Mouse (Mus musculus): ENCODE measurements at regions not wholly inside any gene's neighbourhood (a gene's known extent, or its start where the extent isn't known, plus 50 kb on each side); places are given as distances from the start of the nearest gene placed in this dataset.
A peak's percentile ranks its signal among the peaks of the same experiment; 100 is the strongest.
"Not testable (repeated sequence)": the region's sequence is repeated elsewhere in the genome, so short reads cannot be mapped to it uniquely, and the experiment has no call there.

GRCm38 (mm10) chr10:38704762-38705130 lies 116.8 kb downstream of the Rfpl4b start:
- not testable (repeated sequence) for DNase-seq

GRCm38 (mm10) chr10:38703954-38704761 lies 117.4 kb downstream of the Rfpl4b start:
- DNase-seq = no peak

- DNase-seq = no peak
Observed at GRCm38 (mm10) chr10:38677453-38677852, 144.1 kb downstream of the Rfpl4b start.

GRCm38 (mm10) chr10:38668610-38669009 lies 153.0 kb downstream of the Rfpl4b start:
- DNase-seq = no peak

GRCm38 (mm10) chr10:38667841-38668240 lies 153.7 kb downstream of the Rfpl4b start:
- no peak for DNase-seq

GRCm38 (mm10) chr10:38635695-38636094 lies 185.9 kb downstream of the Rfpl4b start:
- no peak for DNase-seq

GRCm38 (mm10) chr10:38629907-38630505 lies 191.6 kb downstream of the Rfpl4b start:
- no peak for DNase-seq

GRCm38 (mm10) chr10:38623399-38623798 lies 198.2 kb downstream of the Rfpl4b start:
- DNase-seq = no peak

GRCm38 (mm10) chr10:38609606-38610510 lies 211.7 kb downstream of the Rfpl4b start:
- no peak for DNase-seq

GRCm38 (mm10) chr10:38586061-38586460 lies 235.5 kb downstream of the Rfpl4b start:
- no peak for DNase-seq

- DNase-seq = no peak
Observed at GRCm38 (mm10) chr10:38575726-38576125, 245.9 kb downstream of the Rfpl4b start.

GRCm38 (mm10) chr10:38573728-38574127 lies 247.9 kb downstream of the Rfpl4b start:
- DNase-seq = no peak

GRCm38 (mm10) chr10:38573146-38573545 lies 248.4 kb downstream of the Rfpl4b start:
- no peak for DNase-seq

- DNase-seq = no peak
Observed at GRCm38 (mm10) chr10:38567270-38567669, 254.3 kb downstream of the Rfpl4b start.

GRCm38 (mm10) chr10:38566361-38566760 lies 255.2 kb downstream of the Rfpl4b start:
- DNase-seq = no peak

- no peak for DNase-seq
Observed at GRCm38 (mm10) chr10:38555040-38555439, 266.5 kb downstream of the Rfpl4b start.

GRCm38 (mm10) chr10:38553688-38554680 lies 267.6 kb downstream of the Rfpl4b start:
- DNase-seq = peak in 1 of 2 experiments; percentile 6

- DNase-seq = no peak
Observed at GRCm38 (mm10) chr10:38553326-38553687, 268.3 kb downstream of the Rfpl4b start.

GRCm38 (mm10) chr10:38552350-38553076 lies 269.1 kb downstream of the Rfpl4b start:
- no peak for DNase-seq

GRCm38 (mm10) chr10:38540031-38540430 lies 281.5 kb downstream of the Rfpl4b start:
- DNase-seq = no peak

- no peak for DNase-seq
Observed at GRCm38 (mm10) chr10:38538766-38539165, 282.8 kb downstream of the Rfpl4b start.

Measured in adrenal gland, postnatal 36 days (tissue).